Mouse (Mus musculus) c-Kit-positive CD71-negative TER-119-negative erythroid progenitor cells, embryonic 14.5 days (primary cell): ENCODE measurements at regions not wholly inside any gene's neighbourhood (a gene's known extent, or its start where the extent isn't known, plus 50 kb on each side); places are given as distances from the start of the nearest gene placed in this dataset.
"Not testable (repeated sequence)": the region's sequence is repeated elsewhere in the genome, so short reads cannot be mapped to it uniquely, and the experiment has no call there.

ENCODE experiments used
- DNase-seq: peaks from one replicate; pipeline ENCODE4 v3.0.0-alpha.2; 2013; ENCODE audit warnings: low read depth

DNA sequence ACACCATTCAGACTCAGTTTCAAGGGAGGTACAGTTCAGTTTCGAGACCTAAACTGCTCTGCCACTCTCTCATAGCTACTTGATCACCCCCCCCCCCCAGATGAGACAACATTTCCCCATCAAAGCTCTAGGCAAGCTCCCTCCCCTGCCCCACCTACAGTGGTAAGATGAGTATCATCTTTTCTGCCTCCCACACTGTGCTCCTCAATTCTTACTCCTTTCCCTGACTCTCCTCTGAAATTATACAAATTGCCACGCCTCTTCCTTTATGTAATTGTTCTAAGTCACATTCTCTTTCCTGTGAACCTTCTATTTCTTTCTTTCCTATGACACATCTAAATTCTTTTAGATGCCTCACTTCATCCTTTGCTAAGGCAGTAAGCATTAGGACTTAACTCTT is 321.6 kb downstream of the Htr1b start:
- DNase-seq: no peak

DNA sequence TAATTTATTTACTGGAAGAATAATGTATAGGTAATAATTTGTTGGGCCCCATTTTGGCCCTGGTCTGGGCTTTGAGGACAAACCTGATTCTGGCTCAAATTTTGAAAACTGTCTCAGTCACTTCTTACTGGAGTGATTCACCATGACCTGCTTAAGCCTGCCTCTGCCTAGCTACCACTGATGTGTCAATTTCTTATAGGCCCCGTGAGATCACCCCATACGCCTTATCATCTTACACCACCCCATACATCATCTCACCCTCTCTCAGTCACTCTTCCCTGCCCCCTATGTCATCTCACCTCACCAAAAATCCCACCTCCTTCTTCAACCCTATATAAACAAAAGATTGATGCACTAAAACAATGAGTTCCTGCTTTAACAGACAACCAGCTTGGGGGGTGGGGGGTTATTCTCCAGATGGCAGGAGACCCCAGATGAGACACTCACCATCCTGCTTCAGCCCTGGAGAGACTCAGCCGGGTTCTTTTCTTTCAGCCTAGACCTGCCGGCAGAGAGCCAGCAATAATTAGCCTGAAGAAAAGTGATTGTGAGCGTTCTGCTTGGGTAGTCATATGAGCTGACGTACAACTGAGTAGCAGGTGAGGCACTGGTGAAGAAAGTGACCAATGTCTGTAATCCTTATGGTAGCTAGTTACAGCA is 325.0 kb downstream of the Htr1b start:
- no peak for DNase-seq

DNA sequence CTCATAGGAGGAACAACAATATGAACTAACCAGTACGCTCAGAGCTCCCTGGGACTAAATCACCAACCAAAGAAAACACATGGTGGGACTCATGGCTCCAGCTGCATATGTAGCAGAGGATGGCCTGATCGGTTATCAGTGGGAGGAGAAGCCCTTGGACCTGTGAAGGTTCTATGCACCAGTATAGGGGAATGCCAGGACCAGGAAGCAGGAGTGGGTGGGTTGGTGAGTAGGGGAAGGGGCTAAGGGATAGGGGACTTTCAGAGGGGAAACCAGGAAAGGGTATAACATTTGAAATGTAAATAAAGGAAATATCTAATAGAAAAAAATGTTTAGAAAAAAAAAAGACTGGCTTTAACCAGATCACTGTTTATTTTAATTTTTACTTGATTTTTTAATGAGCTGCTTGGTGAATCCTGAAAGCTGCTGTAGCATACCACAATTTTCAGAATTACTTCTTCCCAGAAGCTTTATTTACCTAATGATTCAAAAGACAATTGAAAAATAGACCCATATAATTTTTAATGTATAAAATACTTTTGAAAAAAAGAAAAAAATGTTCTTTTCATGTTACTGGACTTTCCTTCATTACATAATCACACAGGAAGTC is 328.1 kb downstream of the Htr1b start:
- DNase-seq: no peak

DNA sequence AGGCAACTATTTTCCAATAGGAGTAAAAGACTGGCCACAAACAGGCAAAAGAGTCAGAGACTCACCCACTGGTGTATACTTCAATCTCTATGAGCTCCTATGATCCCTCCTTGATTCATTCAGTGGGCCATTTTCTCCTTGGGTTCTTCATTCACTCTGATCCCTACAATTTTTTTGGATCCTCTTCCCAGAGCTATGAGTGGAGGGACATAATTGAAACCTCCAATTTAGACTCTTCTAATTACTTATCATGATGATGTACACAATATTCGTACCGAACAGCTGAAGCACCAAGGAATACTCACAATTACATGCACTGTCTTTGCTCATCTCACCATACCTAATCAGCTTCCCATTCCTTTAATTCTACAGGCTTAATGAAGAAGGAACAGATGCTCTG is 357.9 kb downstream of the Htr1b start:
- DNase-seq: no peak

DNA sequence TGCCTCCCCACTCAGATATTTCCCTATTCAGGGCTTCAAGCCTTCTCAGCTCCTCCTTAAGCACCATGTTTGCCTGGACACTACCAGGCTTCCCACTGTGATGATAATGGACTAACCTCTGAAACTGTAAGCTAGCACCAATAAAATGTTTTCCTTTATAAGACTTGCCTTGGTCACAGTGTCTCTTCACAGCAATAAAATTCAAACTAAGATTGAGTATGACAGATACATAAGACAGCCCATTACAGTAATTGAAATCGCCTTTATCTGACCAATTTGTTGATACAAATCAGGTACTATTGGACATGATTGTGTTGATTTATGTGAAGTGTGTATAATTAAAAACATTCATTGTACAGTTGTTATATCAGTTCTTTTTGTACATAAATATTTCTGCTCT is 358.3 kb downstream of the Htr1b start:
- DNase-seq: no peak

DNA sequence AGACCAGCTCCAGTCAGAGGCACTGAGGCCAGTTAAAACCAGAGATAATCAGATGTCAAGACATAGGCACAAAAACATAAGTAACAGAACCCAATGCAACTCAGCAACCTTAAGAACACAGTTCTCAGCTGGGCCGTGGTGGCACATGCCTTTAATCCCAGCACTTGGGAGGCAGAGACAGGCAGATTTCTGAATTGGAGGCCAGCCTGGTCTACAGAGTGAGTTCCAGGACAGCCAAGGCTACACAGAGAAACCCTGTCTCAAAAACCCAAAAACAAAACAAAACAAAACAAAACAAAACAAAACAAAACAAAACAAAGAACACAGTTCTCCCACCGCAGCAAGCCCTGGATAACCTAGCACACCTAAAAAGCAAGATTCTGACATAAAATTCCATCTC is 408.7 kb downstream of the Htr1b start:
- DNase-seq: not testable (repeated sequence)

DNA sequence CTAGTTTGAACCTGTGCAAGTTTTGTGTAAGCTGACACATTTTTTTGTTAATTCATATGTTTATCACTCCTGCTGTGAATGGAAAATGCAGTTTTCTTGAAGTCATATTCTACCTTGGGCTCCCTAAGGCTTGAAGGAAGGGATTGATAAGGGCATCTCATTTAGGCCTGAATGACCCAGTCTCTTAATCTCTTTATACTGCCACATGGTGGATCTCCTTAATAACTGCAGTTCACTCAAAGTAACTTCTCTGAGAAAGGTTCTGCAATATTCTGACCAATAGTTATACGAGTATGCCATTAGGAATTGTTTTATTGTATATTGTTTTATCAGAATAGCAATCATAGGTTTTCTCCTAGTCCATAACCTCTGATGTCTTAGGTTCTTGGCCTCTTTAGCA is 415.7 kb downstream of the Htr1b start:
- DNase-seq: no peak

DNA sequence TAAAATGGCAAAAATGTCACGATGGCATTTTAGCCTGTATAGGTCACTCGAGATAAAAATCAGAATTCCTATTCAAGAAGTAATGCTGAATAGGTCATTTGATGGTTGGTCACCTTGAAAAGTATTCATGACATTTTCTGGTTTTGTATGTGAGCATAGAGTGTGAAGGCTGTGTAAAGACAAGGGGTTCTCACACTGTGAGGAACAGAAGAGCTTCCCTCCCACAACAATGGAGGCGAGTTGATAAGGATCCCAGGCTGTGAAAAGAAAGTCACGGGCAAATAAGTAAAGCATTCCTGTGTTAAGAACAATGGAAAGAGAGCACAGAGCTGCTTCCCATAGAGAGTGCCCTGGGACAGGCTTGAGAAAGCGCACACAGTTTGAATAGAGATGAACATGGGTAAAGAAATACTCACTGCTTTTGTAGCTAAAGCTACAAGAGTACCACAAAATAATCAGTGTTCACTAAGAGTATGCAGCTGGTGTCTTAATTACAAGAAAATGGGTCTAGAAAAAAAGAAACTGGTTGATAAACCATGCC is 418.0 kb downstream of the Htr1b start:
- no peak for DNase-seq

DNA sequence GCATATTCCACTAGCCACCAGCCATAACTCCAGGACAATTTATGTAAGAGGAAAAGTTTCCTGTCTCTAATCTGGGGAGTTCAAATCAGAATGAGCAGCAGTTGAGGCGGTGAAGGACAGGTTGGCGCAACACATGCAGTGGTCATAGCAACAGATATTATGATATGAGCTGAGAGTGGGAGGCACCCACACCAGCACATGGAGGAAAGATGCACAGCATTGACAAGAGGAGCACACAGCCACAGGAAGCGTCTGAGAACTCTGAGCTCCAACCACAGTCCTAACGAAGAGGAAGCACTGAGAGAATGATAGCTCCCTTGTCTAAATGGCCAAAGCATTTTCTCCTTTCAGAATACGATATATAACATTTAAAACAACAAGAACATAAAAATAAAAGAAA is 418.9 kb downstream of the Htr1b start:
- peak; percentile 18 for DNase-seq

DNA sequence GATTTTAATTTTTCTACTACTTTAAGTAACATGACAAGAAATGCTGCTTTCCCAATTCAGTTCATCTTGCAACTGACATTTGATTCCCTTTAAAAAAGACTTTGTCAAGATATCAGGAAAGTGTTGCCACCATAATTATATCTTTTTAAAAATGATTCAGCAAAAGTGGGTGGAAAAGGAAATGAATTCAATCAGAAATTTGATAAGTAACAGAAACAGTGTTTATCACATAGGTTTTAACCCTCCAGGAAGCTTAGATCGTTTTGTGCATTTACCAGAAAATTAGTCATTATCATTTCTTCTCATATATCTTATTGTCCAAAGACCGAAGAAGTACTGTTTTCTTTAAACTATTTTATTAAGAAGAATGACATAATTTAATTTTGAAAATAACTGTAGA is 441.0 kb downstream of the Htr1b start:
- no peak for DNase-seq
